Mouse (Mus musculus) thymus, adult 2 months (tissue): ENCODE data around the gene Afap1.

Experiments
- CTCF ChIP-seq: fragments of 200-500 bp; IDR thresholded peaks from 2 replicates; pipeline ENCODE4 v1.5.1; 2012; ENCODE audit warnings: mild to moderate bottlenecking, control low read depth, low read length, moderate library complexity, borderline replicate concordance; ENCODE audit not compliant: control insufficient read depth, poor library complexity, insufficient read depth; ENCODE audit errors: extremely low read depth
- POLR2A ChIP-seq: fragments of 200-500 bp; IDR thresholded peaks from 2 replicates; pipeline ENCODE4 v1.6.1; 2012; ENCODE audit warnings: mild to moderate bottlenecking, low read length, control low read depth, moderate library complexity; ENCODE audit not compliant: control insufficient read depth, poor library complexity, insufficient read depth; ENCODE audit errors: extremely low read depth

- TF ChIP-seq POLR2A (no peak), CTCF (no peak)
These were observed 5.0 kb downstream of the Afap1 start for GRCm38 (mm10) chr5:35898114-35898513.
